Mouse (Mus musculus) layer of hippocampus, postnatal 14 days (tissue): ENCODE results near the gene Lrch4. TPM values are rescaled to one million over a fixed set of nuclear protein-coding genes. Genes with fewer than 3 reads are reported as not detected.
"Not testable (repeated sequence)": the region's sequence is repeated elsewhere in the genome, so short reads cannot be mapped to it uniquely, and the experiment has no call there.

ENCODE experiments used
- DNase-seq, 2 experiments: peaks; one replicate each; pipeline ENCODE4 v3.0.0; 2021 to 2022; ENCODE audit warnings: low spot score in 2 of 2, mixed read lengths in 1 of 2
- total RNA-seq, 2 experiments: library from RNA; stranded (reverse); gene quantifications; 2 replicates each; pipeline ENCODE4 v1.2.3; 2021

Lrch4 gene
- total RNA-seq, 2 experiments from 2014 or later = 14.7 to 19.5 TPM

DNA sequence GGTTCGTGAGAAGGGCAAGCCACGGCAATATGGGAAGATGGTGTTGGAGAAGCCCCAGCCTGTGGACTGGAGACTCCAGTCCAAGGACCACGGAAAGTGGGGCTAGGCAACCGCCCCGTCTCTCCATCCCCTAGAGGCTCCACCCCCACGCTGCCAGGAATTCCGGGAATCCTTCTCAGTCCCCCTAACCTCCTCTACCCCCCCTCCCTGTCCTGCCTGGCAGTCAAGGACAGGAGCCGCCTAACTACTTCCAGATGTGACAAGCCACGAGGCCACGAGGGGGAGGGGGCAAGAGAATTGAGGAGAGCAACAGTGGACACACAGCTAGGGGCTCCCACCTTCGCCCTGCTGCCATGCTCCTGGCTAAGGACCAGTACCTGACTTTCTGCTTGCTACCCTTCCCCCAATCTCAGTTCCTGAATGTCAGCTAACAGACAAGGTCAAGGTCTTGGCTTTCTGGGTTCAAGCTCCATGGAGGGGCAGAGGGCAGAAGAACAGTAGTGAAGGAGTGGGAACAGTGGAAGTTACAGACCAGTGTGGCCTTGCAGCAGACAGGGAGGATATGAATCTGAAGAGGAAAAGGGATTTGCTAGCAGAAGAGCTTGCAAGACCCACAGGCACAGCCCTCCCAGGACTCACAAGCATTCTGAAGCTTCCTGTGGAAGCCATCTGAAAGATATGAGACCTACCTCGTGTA is 18.2 kb upstream of the Lrch4 start:
- no peak for DNase-seq

DNA sequence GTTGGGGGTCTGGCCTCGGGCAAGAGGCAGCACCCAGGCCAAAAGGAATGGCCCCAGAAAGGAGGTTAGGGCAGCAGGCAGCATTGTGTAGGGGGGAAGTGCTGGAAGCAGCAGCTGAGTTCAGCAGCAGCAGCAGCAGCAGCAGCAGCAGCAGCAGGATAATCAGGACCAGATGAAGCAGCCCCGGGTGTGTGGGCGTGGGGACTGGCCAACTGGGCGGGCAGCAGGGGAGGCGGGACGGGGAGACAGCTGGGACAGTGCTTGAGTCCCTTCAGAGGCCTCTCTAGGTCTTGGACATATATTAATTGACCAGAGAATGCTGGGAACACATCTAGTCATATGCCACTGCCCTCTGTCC is 17.7 kb upstream of the Lrch4 start:
- no peak for DNase-seq

DNA sequence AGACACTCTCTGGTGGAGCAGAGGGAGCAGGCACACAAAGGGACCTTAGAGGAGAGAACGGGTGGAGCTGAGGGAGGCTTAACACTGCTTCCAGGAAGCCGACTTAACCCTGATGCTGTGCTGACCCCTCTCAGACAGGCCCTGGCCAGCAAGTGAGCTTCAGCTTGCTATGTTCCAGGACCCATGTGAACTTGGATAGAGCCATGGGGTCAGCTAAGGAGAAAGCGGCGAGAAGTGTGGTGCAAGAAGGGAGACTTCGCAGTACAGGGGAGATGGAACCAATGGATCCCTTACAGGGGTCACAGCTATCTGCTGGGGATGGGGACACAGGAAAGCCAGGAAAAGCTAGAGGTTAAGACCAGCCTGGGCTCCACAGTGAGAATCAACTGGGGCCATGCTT is 15.8 kb upstream of the Lrch4 start:
- no peak for DNase-seq

DNA sequence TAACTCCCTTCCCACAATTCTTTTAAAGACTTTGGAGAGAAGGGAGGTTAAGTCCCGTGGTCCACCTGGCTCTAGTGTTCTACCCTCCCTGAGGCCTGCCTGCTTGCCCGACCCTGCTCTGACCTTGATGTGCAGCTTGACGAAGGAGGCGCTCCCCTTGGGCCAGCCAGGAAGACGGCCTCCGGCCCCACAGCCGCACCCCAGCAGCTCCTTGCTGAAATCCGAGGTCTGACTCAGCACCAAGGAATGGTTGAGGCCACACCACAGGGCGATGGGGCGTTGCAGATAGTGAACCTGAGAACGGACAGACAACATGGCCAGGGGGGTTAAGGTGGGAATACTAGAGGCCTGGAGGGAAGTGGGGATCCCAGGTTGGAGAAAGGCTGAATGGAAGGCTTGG is 15.4 kb upstream of the Lrch4 start, which contains the start of gene Pcolce:
Gene Pcolce, minus strand, starts transcription at position 235 of the 400 bp plus-strand sequence.
- no peak for DNase-seq

DNA sequence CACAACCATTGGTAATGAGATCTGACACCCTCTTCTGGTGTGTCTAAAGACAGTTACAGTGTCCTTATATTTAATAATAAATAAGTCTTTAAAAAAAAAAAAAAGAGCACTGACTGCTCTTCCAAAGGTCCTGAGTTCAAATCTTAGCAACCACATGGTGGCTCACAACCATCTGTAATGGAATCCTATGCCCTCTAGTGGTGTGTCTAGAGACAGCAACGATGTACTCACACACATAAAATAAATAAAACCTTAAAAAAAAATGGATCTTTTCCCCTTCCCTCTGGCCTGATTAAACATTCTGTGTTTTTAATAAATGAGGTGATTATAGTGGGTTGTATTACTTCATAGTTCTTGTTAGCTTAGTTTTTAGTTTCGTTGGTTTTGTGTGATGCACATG is 14.0 kb upstream of the Lrch4 start:
- DNase-seq = not testable (repeated sequence)

DNA sequence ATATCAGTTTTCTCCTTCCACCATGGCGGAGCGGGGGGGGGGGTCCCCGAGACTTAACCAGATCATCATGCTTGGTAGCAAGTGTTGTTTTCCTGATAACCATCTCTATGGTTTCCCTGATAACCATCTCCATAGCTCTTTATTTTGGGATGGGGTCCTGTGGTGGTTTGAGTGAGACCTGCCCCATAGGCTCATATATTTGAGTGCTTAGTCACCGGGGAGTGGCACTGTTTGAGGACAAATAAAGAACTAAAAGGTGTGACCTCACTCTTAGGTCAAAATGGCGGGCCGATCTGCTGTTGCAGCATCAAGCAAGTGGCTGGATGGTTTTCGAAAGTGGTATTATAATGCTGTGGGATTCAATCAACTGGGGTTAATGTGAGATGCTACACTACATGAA is 13.6 kb upstream of the Lrch4 start:
- DNase-seq = no peak

DNA sequence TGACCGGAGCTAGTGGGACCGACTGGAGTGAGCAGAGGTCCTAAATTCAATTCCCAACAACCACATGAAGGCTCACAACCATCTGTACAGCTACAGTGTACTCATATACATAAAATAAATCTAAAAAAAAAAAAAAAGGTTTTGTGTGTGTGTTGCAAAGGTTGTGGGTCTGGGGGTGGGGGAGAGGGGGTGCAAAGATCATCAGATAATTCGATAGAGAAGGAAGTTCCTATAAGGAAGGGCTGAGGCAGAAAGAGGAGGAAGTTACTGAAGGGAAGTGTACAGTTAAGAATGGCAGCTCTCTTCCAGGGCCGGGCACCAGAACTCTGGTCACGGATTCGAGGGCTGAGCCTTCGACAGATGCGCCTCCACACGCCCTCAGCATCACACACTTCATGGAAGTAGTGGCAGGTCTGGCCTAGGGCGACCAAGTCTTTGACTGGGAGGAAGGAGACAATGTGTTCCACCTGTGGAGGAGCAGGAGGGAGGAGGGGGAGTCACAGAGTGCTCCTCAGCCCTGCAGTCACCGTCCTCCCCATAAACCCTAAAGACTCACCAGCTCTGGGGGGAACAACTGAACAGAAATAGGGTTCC is 4.9 kb upstream of the Lrch4 start:
- DNase-seq = no peak

DNA sequence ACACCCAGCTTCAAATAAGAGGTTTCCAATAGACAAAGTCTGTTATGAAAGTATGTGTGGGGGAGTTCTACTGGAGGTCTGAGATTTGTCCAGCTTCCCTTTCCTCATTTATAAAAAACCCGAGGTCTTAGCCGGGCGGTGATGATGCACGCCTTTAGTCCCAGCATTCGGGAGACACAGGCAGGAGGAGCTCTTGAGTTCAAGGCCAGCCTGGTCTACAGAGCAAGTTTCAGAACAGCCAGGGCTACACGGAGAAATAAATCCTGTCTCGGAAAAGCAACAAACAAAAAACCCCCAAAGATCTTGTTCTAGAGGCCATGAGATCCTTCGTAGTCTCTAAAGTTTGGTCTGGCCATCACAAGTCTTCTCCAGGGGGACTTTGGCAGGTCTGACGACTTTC is 930 bp upstream of the Lrch4 start:
- no peak for DNase-seq

DNA sequence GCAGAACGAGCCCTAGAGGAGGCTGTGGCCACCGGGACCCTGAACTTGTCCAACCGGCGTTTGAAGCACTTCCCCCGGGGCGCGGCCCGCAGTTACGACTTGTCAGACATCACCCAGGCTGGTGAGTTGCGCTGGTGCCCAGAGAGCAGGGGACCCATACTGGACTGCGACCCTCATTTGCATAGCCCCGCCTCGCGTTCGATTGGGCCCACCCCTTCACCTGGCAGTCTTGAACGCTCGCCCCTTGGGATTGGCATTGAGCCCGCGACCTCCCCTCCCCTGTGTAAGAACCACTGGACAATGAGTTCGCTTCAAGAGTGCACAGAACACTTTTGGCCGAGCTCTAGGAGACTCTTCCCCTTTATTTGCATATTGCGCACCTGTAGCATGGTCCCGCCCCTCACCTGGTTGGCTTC is 393 bp downstream of the Lrch4 start:
- DNase-seq = no peak

DNA sequence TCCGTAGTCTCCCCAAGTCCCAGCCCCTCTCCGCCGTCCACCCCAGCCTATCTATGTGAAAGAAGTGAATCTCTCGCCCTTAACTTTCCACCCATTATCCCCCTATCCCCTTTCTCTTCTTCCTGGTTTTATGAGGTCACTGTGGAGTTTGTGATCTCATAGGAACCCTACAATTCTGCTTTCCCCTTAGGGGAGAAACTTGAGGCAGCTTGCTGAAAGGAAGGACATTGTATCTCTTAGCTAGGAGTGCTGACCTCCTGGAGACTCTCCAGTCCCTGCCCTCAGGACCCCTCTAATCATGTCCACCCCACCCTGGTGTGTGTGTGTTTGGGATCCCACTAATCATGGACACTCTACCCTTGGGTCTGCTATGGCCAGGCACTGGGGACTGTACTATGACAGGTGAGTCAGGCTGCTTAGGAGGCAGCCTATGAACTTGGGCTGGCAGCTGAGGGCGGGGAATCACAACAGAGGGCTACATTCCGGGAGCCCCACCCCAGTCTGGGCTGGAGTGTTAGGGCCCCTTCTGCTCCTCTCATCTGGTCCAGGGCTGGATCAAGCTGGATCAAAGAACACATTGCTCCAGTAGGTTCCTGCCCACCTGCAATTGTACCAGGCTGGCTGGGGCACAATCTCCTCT is 1.1 kb downstream of the Lrch4 start:
- DNase-seq = no peak

DNA sequence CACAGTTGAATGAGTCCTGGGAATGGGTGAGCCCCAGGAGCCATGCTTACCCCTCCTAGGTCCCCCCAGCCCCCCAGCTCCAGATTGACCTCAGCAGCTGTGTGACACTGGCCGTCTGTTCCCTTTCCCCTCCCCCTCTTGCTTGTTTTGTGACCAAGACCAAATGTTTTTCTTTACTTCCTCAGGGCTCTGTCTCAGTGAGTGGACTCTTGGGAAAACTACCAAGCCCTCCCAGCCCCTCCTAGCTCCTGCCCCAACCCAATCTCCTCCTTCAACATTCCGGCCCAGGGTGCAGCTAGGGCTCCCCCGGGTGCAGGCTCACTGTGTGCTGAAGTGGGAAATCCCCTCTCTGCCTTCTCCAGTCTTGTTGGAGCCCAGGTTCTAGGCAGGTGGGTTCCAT is 1.7 kb downstream of the Lrch4 start:
- no peak for DNase-seq

DNA sequence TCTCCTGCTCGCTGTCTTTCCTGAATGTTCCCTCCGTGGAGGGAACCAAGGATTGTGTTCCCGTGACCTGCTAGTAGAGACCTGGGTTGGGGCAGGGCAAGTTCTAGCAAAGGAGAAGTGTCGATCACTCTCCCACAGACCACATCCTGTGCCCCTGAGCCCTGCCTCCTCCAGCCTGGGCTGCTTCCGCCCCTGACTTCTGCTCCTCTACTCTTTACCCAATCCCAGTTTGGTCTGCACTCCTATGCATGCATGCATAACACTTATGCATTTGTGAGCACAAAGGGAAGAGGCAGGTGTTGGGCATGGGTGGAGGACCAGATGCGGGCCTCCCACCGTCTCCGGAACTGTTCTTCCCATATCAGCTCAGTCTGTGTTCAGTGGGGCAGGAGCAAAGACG is 2.2 kb downstream of the Lrch4 start:
- DNase-seq = no peak

DNA sequence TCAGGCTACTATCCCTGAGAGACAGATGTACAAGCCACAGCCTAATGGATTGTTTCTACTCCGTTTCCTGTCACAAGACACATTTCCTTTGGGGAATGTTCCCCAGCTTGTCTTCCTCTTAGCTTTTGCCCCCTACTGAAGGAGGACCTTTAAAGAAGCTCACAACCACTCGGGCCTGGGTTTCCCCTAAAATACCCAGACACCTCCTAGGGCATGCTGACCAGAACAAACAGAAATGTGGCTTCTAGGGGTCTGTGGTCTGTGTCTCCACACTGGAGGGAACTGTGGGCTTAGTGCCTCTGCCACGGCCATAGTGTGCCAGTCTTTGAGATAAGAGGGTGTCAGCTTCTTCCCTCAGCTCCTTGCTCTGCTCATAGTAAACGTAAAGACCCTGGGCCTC is 2.7 kb downstream of the Lrch4 start:
- DNase-seq = no peak

DNA sequence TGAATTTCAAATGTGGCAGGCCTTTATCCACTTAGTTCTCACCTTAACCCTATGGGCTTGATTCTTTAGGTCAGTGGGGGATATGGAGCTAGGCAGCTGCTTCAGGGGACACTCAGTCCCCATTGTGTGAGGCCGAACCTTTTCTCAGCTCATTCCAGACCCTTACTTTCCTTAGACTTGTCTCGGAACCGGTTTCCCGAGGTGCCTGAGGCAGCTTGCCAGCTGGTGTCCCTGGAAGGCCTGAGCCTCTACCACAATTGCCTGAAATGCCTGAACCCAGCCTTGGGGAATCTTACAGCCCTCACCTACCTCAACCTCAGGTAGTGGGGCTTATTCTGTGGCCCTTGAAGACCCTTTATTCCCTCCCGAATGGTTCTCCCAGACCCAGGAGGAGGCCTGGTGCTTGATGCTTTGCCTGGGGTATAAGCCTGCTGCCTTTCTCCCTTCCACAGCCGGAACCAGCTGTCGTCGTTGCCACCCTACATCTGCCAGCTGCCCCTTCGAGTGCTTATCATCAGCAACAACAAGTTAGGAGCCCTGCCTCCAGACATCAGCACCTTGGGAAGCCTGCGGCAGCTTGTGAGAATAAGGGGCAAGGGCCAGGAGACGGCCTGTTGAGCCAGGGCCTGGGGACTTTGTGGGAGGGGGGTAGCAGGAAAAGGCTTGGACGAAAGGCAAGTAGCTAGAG is 4.6 kb downstream of the Lrch4 start:
- no peak for DNase-seq

DNA sequence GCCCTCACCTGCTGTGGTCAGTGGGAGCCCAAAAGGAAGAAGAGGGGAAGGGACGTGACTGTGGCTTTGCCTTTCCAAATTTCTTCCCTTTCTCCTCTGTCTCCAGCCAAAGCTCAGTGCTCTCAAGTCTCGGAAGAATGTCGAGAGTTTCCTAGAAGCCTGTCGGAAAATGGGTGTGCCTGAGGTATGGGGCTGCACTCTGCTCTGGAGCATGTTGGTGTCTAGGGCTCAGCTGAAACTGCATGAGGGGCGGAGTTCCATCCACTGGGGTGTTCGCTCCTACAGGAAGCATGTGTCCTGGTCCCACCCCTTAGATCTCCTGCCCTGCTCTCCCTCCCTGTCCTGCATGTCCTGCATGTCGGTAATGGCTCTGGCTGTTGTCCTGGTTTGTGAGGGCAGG is 10.6 kb downstream of the Lrch4 start:
- DNase-seq = no peak

DNA sequence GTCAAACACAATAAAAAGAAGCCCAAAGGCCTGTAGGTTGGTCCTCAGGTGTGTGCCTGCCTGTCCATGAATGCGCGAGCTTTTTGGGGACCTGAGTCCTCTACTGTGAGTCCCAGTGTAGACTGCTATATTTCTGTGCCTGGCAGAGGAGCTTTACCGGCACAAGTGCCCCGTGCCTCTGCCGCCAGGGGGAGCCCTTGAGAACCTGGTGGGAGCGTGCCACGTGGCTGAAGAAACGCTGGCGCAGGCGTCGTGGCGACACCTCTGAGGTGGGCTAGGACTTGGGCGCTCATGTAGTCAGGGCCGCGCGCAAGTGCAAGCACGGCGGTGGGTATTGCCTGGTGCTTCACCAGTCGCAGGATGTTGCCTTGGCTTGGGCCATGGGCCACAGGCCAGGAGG is 12.1 kb downstream of the Lrch4 start, which contains the start of gene Sap25:
Gene Sap25, plus strand, starts transcription at position 281 of the 400 bp plus-strand sequence.
- no peak for DNase-seq

DNA sequence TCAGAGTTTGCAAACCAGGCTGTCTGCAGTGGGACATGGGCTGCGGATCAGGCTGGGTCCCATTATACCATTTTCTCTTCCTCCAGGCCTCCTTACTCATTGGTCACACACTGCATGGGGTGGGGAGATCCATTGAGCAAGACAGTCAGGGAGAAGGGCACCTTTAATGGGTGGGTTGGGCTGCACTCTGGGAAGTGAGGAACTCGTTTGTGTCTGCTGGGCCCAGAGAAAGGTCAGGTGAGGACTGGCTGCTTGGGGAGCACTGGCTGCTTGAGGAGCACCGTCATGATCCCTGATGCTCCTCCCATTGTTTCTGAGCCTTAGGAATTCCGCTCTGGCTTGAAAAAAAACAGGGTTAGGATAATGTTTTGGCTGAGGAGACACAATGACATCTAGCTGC is 14.0 kb downstream of the Lrch4 start:
- no peak for DNase-seq

DNA sequence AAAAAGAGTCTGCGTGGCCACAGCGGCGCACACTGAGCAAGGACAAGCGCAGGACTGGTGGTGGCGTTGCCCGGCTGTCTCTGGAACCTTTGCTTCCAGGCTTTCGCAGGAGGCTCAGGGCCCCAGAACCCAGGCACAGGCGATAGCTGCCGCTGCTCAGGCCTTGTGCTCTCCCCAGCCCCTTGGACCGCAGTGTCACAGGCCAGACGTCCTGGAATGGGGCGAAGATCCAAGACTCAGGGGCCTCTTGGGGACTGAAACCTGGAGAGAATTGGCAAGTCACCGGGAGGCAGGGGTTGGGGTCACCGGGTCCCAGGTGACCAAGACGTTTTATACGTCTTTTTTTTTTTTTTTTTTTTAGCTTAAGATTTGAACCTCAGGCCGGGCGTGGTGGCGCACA is 15.6 kb downstream of the Lrch4 start:
- DNase-seq = no peak

DNA sequence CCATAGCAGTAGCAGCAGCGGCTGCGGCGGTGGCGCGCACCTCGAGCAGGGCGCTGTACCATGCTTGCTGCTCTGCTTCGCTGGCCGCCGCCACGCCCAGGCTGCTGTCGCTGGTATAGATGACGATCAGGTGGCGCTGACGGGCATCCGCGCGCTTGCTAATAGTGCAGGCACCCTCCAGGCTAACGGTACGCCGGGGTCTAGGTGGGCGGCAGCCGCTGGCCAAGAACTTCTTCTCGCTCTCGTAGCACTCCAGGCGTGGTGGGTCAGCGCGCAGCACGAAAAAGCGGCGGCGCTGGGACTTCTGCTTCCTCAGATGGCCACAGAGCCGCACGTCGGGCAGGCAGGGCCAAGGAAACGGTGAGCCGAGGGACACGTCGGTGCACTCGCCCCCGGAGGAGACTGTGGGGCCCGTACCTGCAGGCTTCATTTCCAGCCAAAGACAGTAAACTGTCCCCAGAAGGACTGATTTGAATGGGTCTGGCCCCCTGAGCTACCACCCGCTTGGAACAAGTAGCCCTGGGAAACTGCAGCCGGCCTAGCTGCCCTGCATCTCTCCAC is 16.2 kb downstream of the Lrch4 start:
- DNase-seq = no peak

DNA sequence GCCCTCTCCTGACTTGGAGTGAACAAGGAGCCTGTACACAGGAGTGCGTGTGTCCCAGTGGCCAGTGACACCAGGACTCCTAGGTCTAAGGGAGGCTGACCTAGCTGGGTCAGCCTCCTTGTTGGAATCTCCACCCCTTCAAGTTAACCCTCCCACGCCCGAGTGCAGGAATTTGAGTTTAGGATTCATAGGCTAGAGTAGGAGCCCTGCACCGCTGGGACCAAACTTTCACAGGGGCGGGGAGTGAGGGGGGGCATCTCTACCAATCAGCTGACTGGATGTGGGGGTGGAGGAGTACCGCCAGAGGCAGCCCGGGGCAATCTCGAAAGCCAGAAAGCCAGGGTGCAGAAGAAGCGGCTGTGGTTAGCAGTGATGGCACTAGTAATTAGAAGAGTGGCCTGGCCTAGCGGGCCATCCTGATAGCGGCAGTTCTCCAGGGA is 16.8 kb downstream of the Lrch4 start, which contains the start of gene Irs3:
Gene Irs3, minus strand, starts transcription at position 63 of the 440 bp plus-strand sequence.
- no peak for DNase-seq

DNA sequence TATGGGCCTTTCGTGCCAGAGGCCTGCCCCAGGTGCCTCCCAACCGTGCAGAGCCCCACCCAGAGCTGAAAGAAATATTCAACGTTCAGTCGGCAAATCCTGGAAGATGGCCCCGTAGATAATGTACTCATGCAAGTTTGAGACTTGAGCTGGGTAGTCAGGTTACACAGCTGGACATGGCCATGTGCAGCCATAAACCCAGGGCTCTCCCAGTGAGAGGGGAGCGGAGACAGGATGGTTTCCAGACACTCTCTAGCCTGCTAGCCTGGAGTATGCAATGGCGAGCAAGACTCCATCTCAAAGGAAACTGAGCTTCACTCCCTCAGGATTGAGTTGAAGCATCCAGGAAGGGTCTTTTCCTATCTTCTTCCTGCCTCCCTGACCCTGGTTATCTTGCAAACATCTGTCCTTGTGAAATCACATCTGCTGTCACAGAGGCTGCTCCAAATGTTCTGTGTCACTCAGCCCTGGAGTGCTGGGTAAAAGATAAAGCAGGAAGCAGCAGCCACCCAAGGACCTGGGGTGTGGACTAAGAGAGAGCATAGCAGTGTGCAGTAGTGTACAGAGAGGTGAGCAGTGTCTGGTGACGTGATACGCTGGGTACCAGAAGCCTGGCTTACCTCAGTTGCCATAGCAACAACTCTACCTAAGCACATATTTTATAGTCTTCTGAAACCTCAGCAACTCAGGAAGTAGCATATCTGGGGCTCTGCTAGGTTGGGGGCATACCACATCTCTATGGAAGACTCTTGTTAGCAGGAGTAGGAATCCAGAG is 19.1 kb downstream of the Lrch4 start:
- no peak for DNase-seq
